28 mouse cellular contexts compared by ENCODE assay signal in the genomic region with DNA sequence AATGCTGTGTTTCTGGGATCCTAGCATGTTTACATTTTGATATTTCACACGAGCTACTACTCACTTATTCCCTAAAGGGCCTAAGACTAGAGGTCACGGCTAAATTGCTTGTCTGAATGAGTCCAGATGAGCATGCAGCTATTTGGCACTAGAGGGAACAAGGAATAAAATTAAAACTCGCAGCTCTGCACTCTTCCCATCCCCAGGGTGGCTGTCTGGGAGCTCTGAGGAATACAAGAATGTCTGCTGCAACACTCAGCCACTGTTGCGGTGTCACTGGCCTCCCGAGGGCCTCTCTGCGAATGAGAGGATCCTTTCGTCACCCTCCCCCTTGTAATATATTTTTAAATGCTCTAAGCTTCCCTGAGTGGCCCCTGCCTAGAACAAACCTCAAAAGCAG. TPM values are rescaled to one million over a fixed set of nuclear protein-coding genes. Genes with fewer than 3 reads are reported as not detected.
DNase-seq lines count a peak whose midpoint lies in the region; ATAC-seq lines count a peak whose summit lies in the region.
"Had no signal": no experiment of that assay in that cellular context is flagged by ENCODE, and none has a peak within 500 bp of the region (broad histone marks: within the 10 kb centered on the region; RNA-seq: fewer than 3 reads in every experiment).

No protein-coding gene starts in this region.

- H3K4me3 ChIP-seq in heart, embryonic 10.5 days, result no peak overlapping the region
- H3K4me3 ChIP-seq in heart, embryonic 13.5 days, result no peak overlapping the region
- no peak overlapping the region for H3K4me3 ChIP-seq in midbrain, embryonic 14.5 days (replicated peaks; ENCODE audit: low read depth, low read length)
- no peak overlapping the region for H3K4me3 ChIP-seq in midbrain, embryonic 16.5 days (ENCODE audit: low read depth, low read length)
- H3K4me3 ChIP-seq: erythroblast, embryonic 14.5 days; forebrain, embryonic 12.5 days; forebrain, embryonic 15.5 days had no signal

- H3K9me3 ChIP-seq in heart, embryonic 10.5 days, result no peaks in the 10 kb centered on the region
- H3K9me3 ChIP-seq in heart, embryonic 13.5 days, result no peaks in the 10 kb centered on the region
- no peaks in the 10 kb centered on the region for H3K9me3 ChIP-seq in midbrain, embryonic 14.5 days (ENCODE audit: control insufficient read depth, low read length)
- no peaks in the 10 kb centered on the region for H3K9me3 ChIP-seq in midbrain, embryonic 16.5 days (replicated peaks; ENCODE audit: control insufficient read depth, low read length, poor library complexity, severe bottlenecking)
- H3K9me3 ChIP-seq: forebrain, embryonic 12.5 days; forebrain, embryonic 15.5 days had no signal

- peaks cover 7% of the 10 kb centered on the region; the same call in 1 of the 2 replicates for H3K36me3 ChIP-seq in heart, embryonic 10.5 days
- peaks cover 15% of the 10 kb centered on the region; the same call in 1 of the 2 replicates for H3K36me3 ChIP-seq in heart, embryonic 13.5 days
- H3K36me3 ChIP-seq in midbrain, embryonic 14.5 days (ENCODE audit: control insufficient read depth, insufficient read depth, low read length), result peaks cover 5% of the 10 kb centered on the region
- H3K36me3 ChIP-seq in midbrain, embryonic 16.5 days (ENCODE audit: control insufficient read depth, insufficient read depth, low read length), result 0 out of 2 replicates have a peak, but pooled peaks cover 2% of the 10 kb centered on the region

- H3K9ac ChIP-seq in heart, embryonic 13.5 days, result peak overlapping the region; percentile 19; the same call in 1 of the 2 replicates
- no peak overlapping the region for H3K9ac ChIP-seq in midbrain, embryonic 14.5 days (replicated peaks; ENCODE audit: low read length)
- no peak overlapping the region for H3K9ac ChIP-seq in midbrain, embryonic 16.5 days (ENCODE audit: low read depth, low read length)
- H3K9ac ChIP-seq: forebrain, embryonic 12.5 days; forebrain, embryonic 15.5 days; hindbrain, embryonic 14.5 days had no signal

- DNase-seq in adrenal gland, postnatal 10 days, result peak; percentile 40
- DNase-seq in adrenal gland, adult 2 months, result no peak
- no peak for DNase-seq in heart, embryonic 10.5 days (ENCODE audit: low spot score)
- no peak for DNase-seq in heart, postnatal 14 days
- no peak for DNase-seq in heart, adult 18-20 months
- peak; percentile 9 for DNase-seq in midbrain, embryonic 14.5 days
- DNase-seq: adrenal gland, postnatal 36 days; cerebellum, adult 11 months; cerebellum, adult 2 months; cerebellum, postnatal 10 days; cerebellum, postnatal 36 days; embryo, embryonic 11 days; gastrocnemius, postnatal 25 days; heart, postnatal 36 days; kidney, adult 18-20 months; kidney, adult 9 months had no signal

- ATAC-seq in heart, embryonic 13.5 days (ENCODE audit: extremely low read depth, insufficient number of reproducible peaks, low FRiP score, low TSS enrichment), result no peak
- ATAC-seq in midbrain, embryonic 14.5 days (ENCODE audit: low FRiP score, low TSS enrichment), result no peak
- no peak for ATAC-seq in midbrain, embryonic 16.5 days
- ATAC-seq: activated CD4-positive, CD25-positive, alpha-beta regulatory T cell, adult 4 months; forebrain, embryonic 15.5 days; hindbrain, postnatal 0 days; inflammation-experienced regulatory T-cells, adult 6 months had no signal

- no peaks in the 10 kb centered on the region for H3K27me3 ChIP-seq in heart, embryonic 10.5 days (ENCODE audit: insufficient read depth, poor library complexity, severe bottlenecking)
- no peaks in the 10 kb centered on the region for H3K27me3 ChIP-seq in heart, embryonic 13.5 days (replicated peaks)
- H3K27me3 ChIP-seq in midbrain, embryonic 14.5 days (ENCODE audit: control insufficient read depth, insufficient read depth, low read length), result no peaks in the 10 kb centered on the region
- H3K27me3 ChIP-seq in midbrain, embryonic 16.5 days (ENCODE audit: control insufficient read depth, insufficient read depth, low read depth, low read length), result no peaks in the 10 kb centered on the region
- H3K27me3 ChIP-seq: forebrain, embryonic 12.5 days; forebrain, embryonic 15.5 days had no signal

- no peak overlapping the region for H3K4me2 ChIP-seq in heart, embryonic 13.5 days
- no peak overlapping the region for H3K4me2 ChIP-seq in midbrain, embryonic 14.5 days (ENCODE audit: low read length)
- no peak overlapping the region for H3K4me2 ChIP-seq in midbrain, embryonic 16.5 days (ENCODE audit: low read length)
- H3K4me2 ChIP-seq: forebrain, embryonic 12.5 days; forebrain, embryonic 15.5 days; hindbrain, embryonic 14.5 days had no signal

- H3K27ac ChIP-seq in heart, embryonic 10.5 days, result peak overlapping the region; percentile 59; the same call in 1 of the 2 replicates
- no peak overlapping the region for H3K27ac ChIP-seq in heart, embryonic 13.5 days (replicated peaks)
- H3K27ac ChIP-seq in midbrain, embryonic 14.5 days (replicated peaks; ENCODE audit: low read depth, low read length), result no peak overlapping the region
- H3K27ac ChIP-seq in midbrain, embryonic 16.5 days (ENCODE audit: low read length), result no peak overlapping the region
- H3K27ac ChIP-seq: forebrain, embryonic 12.5 days; forebrain, embryonic 15.5 days; hindbrain, embryonic 14.5 days; hindbrain, postnatal 0 days had no signal

- 41% methylated on average over 7 of the region's 7 CpGs for WGBS in heart, embryonic 10.5 days
- 43% methylated on average over 7 of the region's 7 CpGs for WGBS in heart, embryonic 13.5 days
- 50% methylated on average over 7 of the region's 7 CpGs for WGBS in midbrain, embryonic 14.5 days
- WGBS in midbrain, embryonic 16.5 days, result 57% methylated on average over 7 of the region's 7 CpGs

- peaks cover 37% of the 10 kb centered on the region for H3K4me1 ChIP-seq in heart, embryonic 10.5 days
- H3K4me1 ChIP-seq in heart, embryonic 13.5 days, result peaks cover 28% of the 10 kb centered on the region
- H3K4me1 ChIP-seq in midbrain, embryonic 14.5 days (ENCODE audit: control insufficient read depth, insufficient read depth, low read length), result peaks cover 18% of the 10 kb centered on the region; the same call in 1 of the 2 replicates
- H3K4me1 ChIP-seq in midbrain, embryonic 16.5 days (ENCODE audit: control insufficient read depth, insufficient read depth, low read length), result no peaks in the 10 kb centered on the region

- intact Hi-C loops in heart, postnatal 14 days (cut with DNase I), result no loop called here

RNA-seq across cellular contexts. Expression of gene Insm1, which starts 23.7 kb away (rescaled TPM):
- total RNA-seq in adrenal gland, postnatal 10 days (2021), result 1 to 10 TPM; 5.7 to 6.1 TPM
- 1 to 10 TPM; 3.7 to 10.0 TPM for total RNA-seq in adrenal gland, adult 2 months (2021)
- polyA plus RNA-seq in adrenal gland, adult 2 months (2012; rRNA removed), result 11.8 and 23.1 TPM in 2 replicates
- 0.04 and 0.05 TPM in 2 replicates for polyA plus RNA-seq in heart, embryonic 10.5 days (2016; fragmentation: Nextera tagmentation; extraction: Ambion mirVana)
- under 1 TPM in 1 of 2 experiments, not detected in 1; 0.12 TPM for total RNA-seq in heart, postnatal 14 days (2021)
- polyA plus RNA-seq in heart, embryonic 13.5 days (2015; fragmentation: Nextera tagmentation; extraction: Ambion mirVana), result not detected in 2 replicates
- total RNA-seq in heart, adult 18-20 months (2021), result under 1 TPM in 1 of 2 experiments, not detected in 1; 0.15 TPM
- polyA plus RNA-seq in midbrain, embryonic 14.5 days (2014; fragmentation: Nextera tagmentation; extraction: Ambion mirVana), result 5.8 and 7.6 TPM in 2 replicates
- polyA plus RNA-seq in midbrain, embryonic 16.5 days (2015; fragmentation: Nextera tagmentation; extraction: Ambion mirVana), result 2.7 TPM in 2 replicates
- total RNA-seq: gastrocnemius, adult 8-10 months; gastrocnemius, postnatal 25 days; heart, postnatal 36 days had no signal
- polyA plus RNA-seq: activated CD4-positive, CD25-positive, alpha-beta regulatory T cell, adult 4 months; erythroblast, embryonic 14.5 days; gonadal fat pad, adult 2 months; heart, postnatal 0 days; inflammation-experienced regulatory T-cells, adult 6 months had no signal

Comparison
In these comparisons a context has a peak if more than half of its experiments do, and no peak if none do; other contexts are left out.
1. DNase-seq: peak in adrenal gland, postnatal 10 days (single experiment) and midbrain, embryonic 14.5 days (single experiment); none in adrenal gland, adult 2 months (single experiment), heart, embryonic 10.5 days (single experiment), heart, postnatal 14 days (0 of 2) and heart, adult 18-20 months (0 of 2).